In genomic region chr1:59569301-59569700, GRCm38 (mm10) we compare ENCODE assay signal across 16 mouse cellular contexts. TPM values are rescaled to one million over a fixed set of nuclear protein-coding genes. Genes with fewer than 3 reads are reported as not detected.
"Had no signal": no experiment of that assay in that cellular context is flagged by ENCODE, and none has a peak within 500 bp of the region (broad histone marks: within the 10 kb centered on the region; RNA-seq: fewer than 3 reads in every experiment).

No protein-coding gene starts in this region.

- DNase-seq: lung, adult 18-20 months; lung, embryonic 14.5 days; lung, postnatal 10 days; lung, postnatal 4 days; midbrain, embryonic 14.5 days; right cerebral cortex, postnatal 14 days; thymus, adult 18-20 months; thymus, postnatal 25 days; thymus, postnatal 4 days had no signal

- ATAC-seq: midbrain, embryonic 16.5 days had no signal

- H3K4me2 ChIP-seq: lung, embryonic 14.5 days; midbrain, embryonic 12.5 days; neural tube, embryonic 12.5 days; stomach, embryonic 15.5 days had no signal

- H3K36me3 ChIP-seq: midbrain, embryonic 10.5 days; midbrain, embryonic 12.5 days; neural tube, embryonic 12.5 days; stomach, embryonic 15.5 days had no signal

- H3K9me3 ChIP-seq: midbrain, embryonic 10.5 days; midbrain, embryonic 12.5 days; neural tube, embryonic 12.5 days; stomach, embryonic 15.5 days had no signal

- H3K27ac ChIP-seq: midbrain, embryonic 10.5 days; midbrain, embryonic 12.5 days; neural tube, embryonic 12.5 days; stomach, embryonic 15.5 days had no signal

- H3K27me3 ChIP-seq: neural tube, embryonic 12.5 days; stomach, embryonic 15.5 days had no signal

- H3K4me3 ChIP-seq: midbrain, embryonic 10.5 days; midbrain, embryonic 12.5 days; neural tube, embryonic 12.5 days; stomach, embryonic 15.5 days had no signal

- H3K9ac ChIP-seq: lung, embryonic 14.5 days; midbrain, embryonic 12.5 days; neural tube, embryonic 12.5 days; stomach, embryonic 15.5 days had no signal

RNA-seq across cellular contexts. Expression of gene Gm973, which starts 53.2 kb away (rescaled TPM):
- polyA plus RNA-seq: liver, embryonic 16.5 days; lung, embryonic 14.5 days; spleen, adult 2 months had no signal
